Mouse (Mus musculus): ENCODE data around the gene Agr3. TPM values are rescaled to one million over a fixed set of nuclear protein-coding genes. Genes with fewer than 3 reads are reported as not detected.

Agr3 gene
- total RNA-seq, 2 experiments from 2014 or later, result not detected

GRCm38 (mm10) chr12:35979625-35980024 lies 54.2 kb downstream of the Agr3 start:
- no peak for ATAC-seq (replicated peaks; ENCODE audit: low FRiP score, low TSS enrichment, poor library complexity, severe bottlenecking)

- peak; percentile 98 for ATAC-seq (replicated peaks; ENCODE audit: low FRiP score, low TSS enrichment, poor library complexity, severe bottlenecking)
These were observed 56.4 kb downstream of the Agr3 start for GRCm38 (mm10) chr12:35981732-35982360.

GRCm38 (mm10) chr12:35983472-35983871 lies 58.1 kb downstream of the Agr3 start:
- ATAC-seq (replicated peaks; ENCODE audit: low FRiP score, low TSS enrichment, poor library complexity, severe bottlenecking), result no peak

GRCm38 (mm10) chr12:35984743-35985142 lies 59.3 kb downstream of the Agr3 start:
- no peak for ATAC-seq (replicated peaks; ENCODE audit: low FRiP score, low TSS enrichment, poor library complexity, severe bottlenecking)

GRCm38 (mm10) chr12:35992711-35993110 lies 67.3 kb downstream of the Agr3 start, which contains the start of gene Agr2:
Gene Agr2 (plus strand): TSS chr12:35992907.
- no peak for ATAC-seq (replicated peaks; ENCODE audit: low FRiP score, low TSS enrichment, poor library complexity, severe bottlenecking)

GRCm38 (mm10) chr12:35993583-35993982 lies 68.2 kb downstream of the Agr3 start:
- ATAC-seq (replicated peaks; ENCODE audit: low FRiP score, low TSS enrichment, poor library complexity, severe bottlenecking), result no peak

- no peak for ATAC-seq (replicated peaks; ENCODE audit: low FRiP score, low TSS enrichment, poor library complexity, severe bottlenecking)
These were observed 68.7 kb downstream of the Agr3 start for GRCm38 (mm10) chr12:35994098-35994497.

- peak; percentile 76 for ATAC-seq (replicated peaks; ENCODE audit: low FRiP score, low TSS enrichment, poor library complexity, severe bottlenecking)
These were observed 70.4 kb downstream of the Agr3 start for GRCm38 (mm10) chr12:35995799-35996198.

Other genes with a start within 250 kb of the Agr3 start
- gene Agr2, start 67.3 kb downstream of the Agr3 start, total RNA-seq (2014; fragmentation: Nextera tagmentation), result not detected in 2 replicates
- not detected in 2 replicates for gene Agr2, start 67.3 kb downstream of the Agr3 start, total RNA-seq (2017)
- 126 and 142 TPM in 2 replicates for gene Tspan13, start 116.9 kb downstream of the Agr3 start, total RNA-seq (2014; fragmentation: Nextera tagmentation)
- gene Tspan13, start 116.9 kb downstream of the Agr3 start, total RNA-seq (2017), result 108 and 141 TPM in 2 replicates
- 18.5 and 29.4 TPM in 2 replicates for gene Ankmy2, start 231.5 kb downstream of the Agr3 start, total RNA-seq (2014; fragmentation: Nextera tagmentation)
- 24.8 and 26.8 TPM in 2 replicates for gene Ankmy2, start 231.5 kb downstream of the Agr3 start, total RNA-seq (2017)
- gene Bzw2, start 232.5 kb downstream of the Agr3 start, total RNA-seq (2014; fragmentation: Nextera tagmentation), result 108 and 137 TPM in 2 replicates
- gene Bzw2, start 232.5 kb downstream of the Agr3 start, total RNA-seq (2017), result 121 and 132 TPM in 2 replicates